Mouse (Mus musculus) heart, embryonic 12.5 days (tissue): ENCODE measurements around the gene Scmh1. TPM values are rescaled to one million over a fixed set of nuclear protein-coding genes. Genes with fewer than 3 reads are reported as not detected.

Experiments
- ATAC-seq: fragments of 200-750 bp; cut with Nextera tagmentation; 2 replicates; pipeline ENCODE4 v1.8.0; 2017; ENCODE audit warnings: moderate TSS enrichment, moderate library complexity; ENCODE audit not compliant: insufficient number of reproducible peaks, low FRiP score
- H3K27ac ChIP-seq: fragments of 300-500 bp; sonication (generic); 2 replicates; pipeline ENCODE4 v1.5.1; 2016; ENCODE audit warnings: mild to moderate bottlenecking, moderate library complexity; ENCODE audit not compliant: poor library complexity, severe bottlenecking
- H3K27me3 ChIP-seq: fragments of 300-500 bp; sonication (generic); replicated peaks from 2 replicates; pipeline ENCODE4 v1.6.1; 2016; ENCODE audit warnings: mild to moderate bottlenecking, moderate library complexity
- H3K36me3 ChIP-seq: fragments of 300-500 bp; sonication (generic); 2 replicates; pipeline ENCODE4 v1.6.1; 2016; ENCODE audit warnings: mild to moderate bottlenecking, moderate library complexity
- H3K4me1 ChIP-seq: fragments of 300-500 bp; sonication (generic); replicated peaks from 2 replicates; pipeline ENCODE4 v1.6.1; 2016; ENCODE audit warnings: mild to moderate bottlenecking
- H3K4me2 ChIP-seq: fragments of 300-500 bp; sonication (generic); 2 replicates; pipeline ENCODE4 v1.6.1; 2016; ENCODE audit warnings: mild to moderate bottlenecking, moderate library complexity
- H3K4me3 ChIP-seq: fragments of 300-500 bp; sonication (generic); 2 replicates; pipeline ENCODE4 v1.5.1; 2016; ENCODE audit warnings: mild to moderate bottlenecking
- H3K9ac ChIP-seq: fragments of 300-500 bp; sonication (generic); 2 replicates; pipeline ENCODE4 v1.6.1; 2016; ENCODE audit warnings: mild to moderate bottlenecking, moderate library complexity
- H3K9me3 ChIP-seq: fragments of 300-500 bp; sonication (generic); replicated peaks from 2 replicates; pipeline ENCODE4 v1.6.1; 2016; ENCODE audit warnings: mild to moderate bottlenecking, moderate library complexity
- WGBS: fragments of 180-500 bp; shearing (Covaris S2); methylation state at CpG from one replicate; pipeline ENCODE4 v1.1.7; 2016; 5-methylcytosine and 5-hydroxymethylcytosine counted together
- polyA plus RNA-seq: library from polyadenylated mRNA; unstranded; fragments of >200 nt; fragmentation: Nextera tagmentation; extraction: Ambion mirVana; gene quantifications from 2 replicates; pipeline ENCODE4 v1.2.1, GENCODE M21; 2016

Gene Scmh1
- polyA plus RNA-seq, 1 experiment from 2014 or later = 90.1 TPM

- Histone ChIP-seq H3K27ac (peak overlapping the region; percentile 94), H3K36me3 (no peaks in the 10 kb centered on the region), H3K9me3 (no peaks in the 10 kb centered on the region), H3K4me2 (peak overlapping the region; percentile 68), H3K4me3 (peak overlapping the region; percentile 90), H3K4me1 (peaks cover 30% of the 10 kb centered on the region), H3K9ac (peak overlapping the region; percentile 97), H3K27me3 (no peaks in the 10 kb centered on the region)
- WGBS = 3% methylated on average over 25 of the region's 25 CpGs
- peak; percentile 47 for ATAC-seq
These were observed 941 bp downstream of the Scmh1 start for GRCm38 (mm10) chr4:120405806-120406638.

DNA sequence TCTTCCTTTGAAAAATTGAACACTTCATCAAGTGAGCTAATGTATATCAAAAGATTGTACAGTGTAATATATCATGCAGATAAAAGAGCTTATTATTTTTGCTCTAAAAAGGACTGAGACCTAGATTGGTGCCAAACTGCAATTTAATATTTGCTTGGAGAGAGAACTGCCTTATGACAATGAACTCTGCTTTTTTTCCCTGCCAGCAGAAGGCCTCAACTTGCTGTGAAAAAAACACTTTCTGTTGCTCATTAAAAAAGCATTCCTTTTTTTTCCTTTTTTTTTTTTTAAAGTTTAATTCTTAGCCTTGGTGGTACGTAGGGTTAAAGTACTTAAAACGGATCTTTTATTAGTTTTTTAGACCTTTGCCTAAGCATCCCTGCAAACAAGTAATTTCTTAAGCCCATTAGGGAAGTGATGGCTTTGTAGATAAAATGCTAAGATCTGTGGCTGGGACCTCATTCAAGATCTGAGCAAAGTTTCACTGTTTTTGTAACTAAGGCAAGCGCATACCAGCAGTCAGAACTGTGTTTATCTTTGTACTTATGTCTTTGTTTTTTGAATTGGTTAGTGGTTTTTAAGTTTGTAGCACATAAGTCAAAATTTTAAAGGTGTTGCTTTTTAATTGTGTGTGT lies 1.7 kb downstream of the Scmh1 start:
- Histone ChIP-seq H3K27me3 (no peaks in the 10 kb centered on the region), H3K4me2 (peak overlapping the region; percentile 68), H3K27ac (peak overlapping the region; percentile 94; the same call in 1 of the 2 replicates), H3K36me3 (no peaks in the 10 kb centered on the region), H3K9ac (peak overlapping the region; percentile 97), H3K9me3 (no peaks in the 10 kb centered on the region), H3K4me3 (peak overlapping the region; percentile 90), H3K4me1 (peaks cover 27% of the 10 kb centered on the region)
- WGBS = 48% methylated on average over 3 of the region's 3 CpGs
- no peak for ATAC-seq

DNA sequence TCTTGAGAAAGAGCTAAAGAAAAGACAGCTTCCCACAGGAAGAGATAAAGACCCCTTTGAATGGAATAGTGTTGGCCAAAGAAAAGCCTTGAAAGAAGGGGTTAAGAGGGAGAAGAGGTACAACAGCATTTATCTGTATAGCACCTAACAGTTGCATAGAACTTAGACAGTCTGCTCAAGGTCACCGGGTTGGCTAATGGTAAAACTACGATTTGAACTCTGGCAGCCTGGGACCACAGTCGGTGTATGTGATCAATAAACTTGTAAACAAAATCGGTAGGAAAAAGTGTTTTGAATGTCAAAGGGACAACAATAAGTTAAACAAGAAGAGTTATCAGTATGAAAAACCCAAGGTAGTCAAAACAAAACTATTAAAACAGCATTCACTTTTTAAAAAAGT lies 13.0 kb downstream of the Scmh1 start:
- H3K9ac ChIP-seq = no peak overlapping the region
- no peak for ATAC-seq
- H3K27me3 ChIP-seq = no peaks in the 10 kb centered on the region
- H3K4me1 ChIP-seq = peaks cover 34% of the 10 kb centered on the region
- no peak overlapping the region for H3K4me3 ChIP-seq
- peaks cover 5% of the 10 kb centered on the region; the same call in 1 of the 2 replicates for H3K36me3 ChIP-seq
- no peak overlapping the region for H3K4me2 ChIP-seq
- 65% methylated on average over 4 of the region's 4 CpGs for WGBS
- no peak overlapping the region for H3K27ac ChIP-seq
- H3K9me3 ChIP-seq = no peaks in the 10 kb centered on the region

DNA sequence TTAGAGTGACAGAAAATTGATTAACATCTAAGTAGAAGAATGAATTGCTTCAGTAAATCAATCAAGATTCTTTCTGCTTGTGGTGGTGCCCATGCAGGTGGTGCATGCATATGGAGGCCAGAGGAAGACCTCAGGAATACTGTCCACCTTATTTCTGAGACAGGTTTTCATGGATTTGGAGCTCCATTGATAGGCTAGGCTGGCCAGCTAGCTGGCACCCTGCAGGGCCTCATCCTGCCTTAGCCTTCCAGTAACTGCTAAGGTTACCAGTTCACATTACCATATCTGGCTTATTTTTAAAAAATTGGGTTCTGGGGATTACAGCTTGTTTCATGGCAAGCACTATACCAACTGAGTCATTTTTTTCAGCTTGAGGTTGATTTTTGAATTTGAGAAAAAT lies 15.1 kb downstream of the Scmh1 start:
- no peak for ATAC-seq
- H3K4me2 ChIP-seq = no peak overlapping the region
- H3K27ac ChIP-seq = no peak overlapping the region
- H3K4me1 ChIP-seq = peaks cover 29% of the 10 kb centered on the region
- H3K9me3 ChIP-seq = no peaks in the 10 kb centered on the region
- H3K4me3 ChIP-seq = no peak overlapping the region
- H3K27me3 ChIP-seq = no peaks in the 10 kb centered on the region
- no peak overlapping the region for H3K9ac ChIP-seq
- peaks cover under 1% of the 10 kb centered on the region; the same call in 1 of the 2 replicates for H3K36me3 ChIP-seq

GRCm38 (mm10) chr4:120420685-120421084 lies 15.6 kb downstream of the Scmh1 start:
- Histone ChIP-seq H3K36me3 (no peaks in the 10 kb centered on the region), H3K4me3 (no peak overlapping the region), H3K9me3 (no peaks in the 10 kb centered on the region), H3K9ac (no peak overlapping the region), H3K27ac (peak overlapping the region; percentile 38; the same call in 1 of the 2 replicates), H3K27me3 (no peaks in the 10 kb centered on the region), H3K4me1 (peaks cover 29% of the 10 kb centered on the region), H3K4me2 (no peak overlapping the region)
- ATAC-seq = no peak

GRCm38 (mm10) chr4:120430601-120431000 lies 25.5 kb downstream of the Scmh1 start:
- H3K4me1 ChIP-seq = peaks cover 7% of the 10 kb centered on the region
- H3K4me3 ChIP-seq = no peak overlapping the region
- no peaks in the 10 kb centered on the region for H3K9me3 ChIP-seq
- no peak overlapping the region for H3K4me2 ChIP-seq
- no peaks in the 10 kb centered on the region for H3K36me3 ChIP-seq
- H3K27me3 ChIP-seq = no peaks in the 10 kb centered on the region
- no peak for ATAC-seq
- no peak overlapping the region for H3K9ac ChIP-seq
- H3K27ac ChIP-seq = no peak overlapping the region

DNA sequence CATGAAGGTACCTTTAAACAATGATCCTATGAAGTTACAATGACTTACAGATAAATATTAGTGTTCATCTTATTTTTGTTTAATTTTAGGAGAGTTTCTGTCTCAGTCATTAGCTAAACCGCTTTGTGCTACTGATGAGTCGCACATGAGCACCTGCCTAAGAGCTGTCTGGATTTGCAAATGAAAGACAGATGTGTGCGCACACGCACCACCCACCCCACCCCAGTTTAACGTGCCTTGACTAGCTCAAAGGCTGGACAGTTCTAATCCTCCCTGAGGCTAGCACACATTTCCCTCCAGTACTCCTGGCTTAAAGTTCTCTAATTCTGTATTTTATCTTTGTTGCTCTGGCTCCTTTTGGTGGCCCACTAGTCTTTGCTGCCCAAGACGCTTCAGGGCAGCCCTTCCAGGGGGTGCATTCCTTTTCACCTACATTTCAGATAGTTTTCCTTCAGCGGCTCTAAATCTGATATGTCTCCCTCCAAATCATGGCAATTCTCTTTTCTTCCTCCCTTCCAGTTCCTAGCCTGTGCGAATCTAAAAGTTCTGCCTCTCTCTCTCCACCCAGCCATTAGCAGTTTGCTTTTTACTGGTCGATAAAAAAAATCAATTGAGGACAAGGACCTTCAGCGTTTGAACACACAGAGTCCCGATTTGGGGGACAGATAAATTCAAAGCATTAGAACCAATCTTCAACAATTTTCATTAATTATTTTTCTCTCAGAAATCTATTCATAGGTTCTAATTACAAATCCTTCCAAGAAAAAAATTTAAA lies 27.7 kb downstream of the Scmh1 start:
- Histone ChIP-seq H3K36me3 (no peaks in the 10 kb centered on the region), H3K27ac (no peak overlapping the region), H3K4me1 (peaks cover 5% of the 10 kb centered on the region), H3K4me3 (no peak overlapping the region), H3K9me3 (no peaks in the 10 kb centered on the region), H3K27me3 (no peaks in the 10 kb centered on the region), H3K9ac (no peak overlapping the region), H3K4me2 (no peak overlapping the region)
- 74% methylated on average over 11 of the region's 11 CpGs for WGBS
- no peak for ATAC-seq

GRCm38 (mm10) chr4:120461741-120462140 lies 56.7 kb downstream of the Scmh1 start:
- ATAC-seq = no peak
- Histone ChIP-seq H3K9me3 (no peaks in the 10 kb centered on the region), H3K27me3 (no peaks in the 10 kb centered on the region), H3K4me1 (peaks cover 9% of the 10 kb centered on the region), H3K9ac (no peak overlapping the region), H3K4me3 (no peak overlapping the region), H3K27ac (no peak overlapping the region), H3K36me3 (peaks cover 9% of the 10 kb centered on the region), H3K4me2 (no peak overlapping the region)
- 73% methylated on average over 4 of the region's 4 CpGs for WGBS

- no peaks in the 10 kb centered on the region for H3K4me1 ChIP-seq
- H3K27me3 ChIP-seq = no peaks in the 10 kb centered on the region
- peaks cover 61% of the 10 kb centered on the region for H3K36me3 ChIP-seq
- WGBS = 88% methylated on average over 2 of the region's 2 CpGs
- no peak overlapping the region for H3K4me3 ChIP-seq
- no peak overlapping the region for H3K27ac ChIP-seq
- no peaks in the 10 kb centered on the region for H3K9me3 ChIP-seq
- H3K9ac ChIP-seq = no peak overlapping the region
- H3K4me2 ChIP-seq = no peak overlapping the region
- ATAC-seq = no peak
These were observed 67.9 kb downstream of the Scmh1 start for GRCm38 (mm10) chr4:120472946-120473345.

GRCm38 (mm10) chr4:120487707-120488106 lies 82.6 kb downstream of the Scmh1 start:
- H3K36me3 ChIP-seq = peaks cover 28% of the 10 kb centered on the region
- H3K4me2 ChIP-seq = no peak overlapping the region
- H3K9me3 ChIP-seq = no peaks in the 10 kb centered on the region
- no peak overlapping the region for H3K4me3 ChIP-seq
- no peaks in the 10 kb centered on the region for H3K27me3 ChIP-seq
- 41% methylated on average over 1 of the region's 1 CpGs for WGBS
- H3K27ac ChIP-seq = no peak overlapping the region; the same call in 1 of the 2 replicates
- ATAC-seq = no peak
- H3K9ac ChIP-seq = no peak overlapping the region
- peaks cover 20% of the 10 kb centered on the region for H3K4me1 ChIP-seq

- H3K36me3 ChIP-seq = peaks cover 55% of the 10 kb centered on the region
- 81% methylated on average over 1 of the region's 1 CpGs for WGBS
- no peak overlapping the region for H3K27ac ChIP-seq
- H3K4me3 ChIP-seq = no peak overlapping the region
- ATAC-seq = no peak
- H3K4me1 ChIP-seq = no peaks in the 10 kb centered on the region
- H3K4me2 ChIP-seq = no peak overlapping the region
- no peak overlapping the region for H3K9ac ChIP-seq
- no peaks in the 10 kb centered on the region for H3K27me3 ChIP-seq
- 0 out of 2 replicates have a peak, but pooled peaks cover 3% of the 10 kb centered on the region for H3K9me3 ChIP-seq
These were observed 101.9 kb downstream of the Scmh1 start for GRCm38 (mm10) chr4:120506955-120507354.
